Mouse (Mus musculus) mesoderm, embryonic 11.5 days (tissue): Measurements from ENCODE around the gene Mrpl46.

ENCODE experiments used
- DNase-seq: peaks from one replicate; pipeline ENCODE4 v3.0.0-alpha.2; 2012; ENCODE audit warnings: low read depth, low spot score

Mrpl46 gene

DNA sequence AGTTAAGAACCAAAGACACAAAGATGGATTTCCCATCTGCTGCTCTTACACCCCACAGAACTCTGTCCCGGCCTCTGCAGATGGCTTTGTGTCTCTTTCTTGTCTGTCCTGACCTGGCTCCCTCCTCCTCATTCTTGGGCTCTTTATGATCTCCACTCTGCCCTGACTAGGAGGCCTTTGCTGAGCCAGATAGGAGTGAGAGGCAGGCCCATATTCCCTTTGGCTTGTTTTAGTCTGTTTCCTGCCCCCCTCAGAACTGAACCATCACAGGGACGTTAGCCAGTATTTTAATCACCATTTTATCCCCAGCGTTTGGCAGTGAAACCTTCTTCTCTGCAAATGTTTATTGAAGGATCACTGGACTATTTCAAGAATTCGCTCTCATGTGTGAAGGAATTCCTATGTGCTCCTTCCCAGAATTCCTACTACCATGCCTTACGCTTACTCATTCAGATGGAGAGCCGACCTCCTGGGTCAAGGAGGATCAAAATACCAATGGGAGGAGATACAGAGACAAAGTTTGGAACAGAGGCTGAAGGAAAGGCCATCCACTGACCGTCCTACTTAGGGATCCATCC lies 14.2 kb downstream of the Mrpl46 start:
- DNase-seq: no peak

DNA sequence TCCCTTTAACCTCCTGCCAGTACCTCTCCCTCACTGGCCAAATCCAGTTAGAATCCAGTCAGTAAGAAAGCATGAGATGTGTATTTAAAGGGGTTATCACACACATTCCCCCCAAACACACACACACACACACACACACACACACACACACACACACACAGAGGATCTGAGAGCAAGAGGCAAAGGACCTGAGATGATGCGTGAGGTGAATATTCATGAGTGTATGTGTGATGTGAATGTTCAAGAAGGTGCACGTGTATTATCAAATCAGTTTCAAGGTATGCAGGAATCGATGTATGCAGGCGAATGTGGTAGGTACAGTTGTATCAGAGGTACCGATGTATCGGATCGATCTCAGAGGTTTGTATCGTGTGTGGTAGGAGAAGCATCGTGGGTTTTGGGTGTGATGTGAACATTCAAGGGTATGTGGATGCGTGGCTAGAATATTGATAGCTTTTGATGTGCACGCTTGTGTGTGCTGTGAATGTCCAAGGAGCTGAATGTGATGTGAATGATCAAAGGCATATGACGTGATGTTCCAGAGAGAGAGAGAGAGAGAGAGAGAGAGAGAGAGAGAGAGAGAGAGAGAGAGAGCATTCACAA lies 15.3 kb downstream of the Mrpl46 start:
- no peak for DNase-seq

DNA sequence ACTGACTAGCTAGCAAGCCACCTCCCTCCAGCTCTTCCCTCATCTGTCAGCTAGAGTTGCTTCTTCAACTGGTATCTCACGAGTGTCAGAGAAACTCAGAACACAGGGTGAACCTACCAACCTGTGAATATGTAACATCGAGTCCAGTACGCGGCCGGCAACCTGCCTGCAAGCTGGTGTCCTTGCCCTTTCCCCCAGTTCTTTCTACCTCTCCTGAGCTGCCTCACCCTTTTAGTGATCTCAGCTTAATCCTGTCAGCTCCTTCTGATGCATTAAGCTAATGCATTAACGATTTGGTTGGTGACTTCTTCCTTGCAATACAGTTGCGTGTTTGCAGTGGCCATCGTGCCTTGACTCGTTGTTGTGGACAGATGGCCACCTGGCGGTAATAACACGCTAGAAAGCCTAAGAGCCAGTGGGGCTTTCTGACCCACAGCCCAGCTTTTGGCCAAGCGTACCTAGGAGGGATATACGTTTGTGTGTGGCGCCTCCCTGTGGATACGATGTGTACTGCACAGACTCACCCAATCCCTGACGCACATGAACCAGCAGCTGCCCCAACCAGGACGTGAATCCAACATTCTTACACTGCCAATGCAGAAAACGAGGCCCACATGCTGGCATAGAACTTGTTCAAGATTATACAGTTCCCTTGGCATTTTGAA lies 17.2 kb downstream of the Mrpl46 start:
- DNase-seq: peak; percentile 91

DNA sequence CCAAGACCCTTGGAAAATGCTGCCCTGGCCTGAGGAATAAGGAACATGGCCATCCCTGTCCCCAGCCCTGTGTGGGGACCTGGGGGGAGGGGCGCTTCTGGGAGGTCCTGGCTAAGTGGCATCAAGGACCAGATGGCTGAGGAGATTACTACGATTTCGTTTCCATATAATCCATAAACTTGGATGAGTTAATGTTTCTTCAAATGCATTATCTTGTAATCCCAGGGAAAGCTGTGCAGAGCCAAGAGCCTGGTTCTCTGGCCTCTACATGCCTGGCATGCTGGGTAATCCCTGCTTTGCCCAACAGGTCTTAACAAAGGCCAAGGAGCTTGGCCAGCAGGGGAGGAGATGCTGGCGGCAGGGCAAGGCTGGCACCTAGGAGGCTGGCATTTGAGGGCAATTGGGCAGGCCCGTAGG lies 18.1 kb downstream of the Mrpl46 start:
- DNase-seq: no peak

GRCm38 (mm10) chr7:78763801-78764200 lies 19.5 kb downstream of the Mrpl46 start:
- DNase-seq: no peak

DNA sequence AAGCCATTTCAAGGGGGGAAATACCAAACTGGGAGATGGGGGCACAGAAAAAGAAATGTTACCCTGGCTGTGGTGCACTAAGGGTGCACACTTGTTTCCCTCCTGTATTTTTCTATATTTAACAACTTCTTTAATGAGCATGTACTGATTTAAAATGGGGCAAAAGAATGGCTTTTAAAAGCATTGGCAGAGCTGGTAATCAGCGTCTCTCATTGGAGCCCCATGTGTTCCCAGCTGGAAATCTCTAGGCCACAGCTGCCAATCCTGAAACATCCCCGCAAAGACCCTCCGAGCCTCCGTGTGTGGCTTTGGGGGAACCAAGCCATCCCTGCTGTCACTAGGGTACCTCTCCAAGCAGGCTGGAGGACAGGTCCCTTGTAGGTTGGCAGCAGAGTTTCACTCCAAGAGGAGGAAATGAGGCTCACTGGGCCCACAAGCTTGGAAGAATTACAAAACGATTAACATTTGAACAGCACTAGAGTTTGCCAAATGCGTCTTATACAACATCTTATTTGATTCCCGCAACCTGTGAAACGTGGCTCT lies 28.8 kb downstream of the Mrpl46 start:
- DNase-seq: no peak

DNA sequence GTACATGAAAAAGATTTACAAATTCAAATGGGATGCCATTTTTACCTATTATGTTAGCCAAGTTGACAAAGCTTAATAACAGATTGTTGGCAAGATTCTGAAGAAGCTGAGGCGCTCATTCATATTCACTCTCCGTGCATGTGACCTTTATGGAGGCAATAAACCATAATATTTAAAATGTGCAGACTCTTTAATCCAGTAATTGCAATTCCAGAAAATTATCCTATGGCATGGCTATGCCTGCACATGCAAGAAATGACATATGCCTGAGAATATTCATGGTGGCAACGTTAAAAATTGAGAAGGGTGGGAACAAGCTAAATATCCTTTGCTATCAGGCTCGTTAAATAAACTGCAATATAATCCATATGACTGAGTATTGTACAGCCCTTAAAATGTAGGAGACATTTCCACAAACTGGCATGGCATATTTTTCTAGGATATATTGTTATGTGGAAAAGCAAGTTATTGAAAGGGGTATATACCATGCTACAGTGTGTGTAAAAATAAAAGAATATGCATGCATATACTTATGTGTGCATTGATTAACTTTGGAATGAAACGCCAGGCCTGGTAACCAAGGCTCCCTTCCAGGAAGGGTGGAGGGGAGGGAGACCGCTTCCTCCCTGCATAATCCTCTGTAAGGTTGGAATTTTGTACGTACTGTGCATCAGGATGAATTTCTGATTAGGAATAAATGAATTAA lies 29.4 kb downstream of the Mrpl46 start:
- no peak for DNase-seq

- DNase-seq: no peak
Observed at GRCm38 (mm10) chr7:78752961-78753360, 30.4 kb downstream of the Mrpl46 start.

- DNase-seq: peak; percentile 12
Observed at GRCm38 (mm10) chr7:78743731-78744385, 39.5 kb downstream of the Mrpl46 start.

- no peak for DNase-seq
Observed at GRCm38 (mm10) chr7:78739351-78740000, 43.9 kb downstream of the Mrpl46 start.

- no peak for DNase-seq
Observed at GRCm38 (mm10) chr7:78737614-78738210, 45.6 kb downstream of the Mrpl46 start, which contains the start of gene Ntrk3. Gene Ntrk3, minus strand, starts transcription at chr7:78738012.

- DNase-seq: no peak
Observed at GRCm38 (mm10) chr7:78737196-78737595, 46.1 kb downstream of the Mrpl46 start.

- DNase-seq: no peak
Observed at GRCm38 (mm10) chr7:78731391-78731790, 51.9 kb downstream of the Mrpl46 start.
